8 mouse cellular contexts compared by ENCODE assay signal in genomic region chr3:90231507-90232333, GRCm38 (mm10). TPM values are rescaled to one million over a fixed set of nuclear protein-coding genes. Genes with fewer than 3 reads are reported as not detected.
DNase-seq lines count a peak whose midpoint lies in the region; ATAC-seq and TF ChIP-seq lines count a peak whose summit lies in the region.

Gene Jtb (plus strand): TSS chr3:90231597.

- H3K9me3 ChIP-seq in erythroblast, embryonic 14.5 days (ENCODE audit: control insufficient read depth, low read length), result peaks cover 4% of the 10 kb centered on the region
- H3K9me3 ChIP-seq in heart, embryonic 11.5 days (replicated peaks; ENCODE audit: control insufficient read depth, low read length), result no peaks in the 10 kb centered on the region
- no peaks in the 10 kb centered on the region for H3K9me3 ChIP-seq in kidney, postnatal 0 days (replicated peaks; ENCODE audit: low read length)
- H3K9me3 ChIP-seq in liver, embryonic 11.5 days (ENCODE audit: control insufficient read depth, low read length), result no peaks in the 10 kb centered on the region
- H3K9me3 ChIP-seq in stomach, embryonic 14.5 days (ENCODE audit: control insufficient read depth, low read depth, low read length), result no peaks in the 10 kb centered on the region

- peak within 1 kb of the TSS; percentile 85 for H3K4me2 ChIP-seq in heart, embryonic 11.5 days
- peak within 1 kb of the TSS; percentile 68 for H3K4me2 ChIP-seq in kidney, postnatal 0 days (ENCODE audit: low read length)
- peak within 1 kb of the TSS; percentile 85 for H3K4me2 ChIP-seq in liver, embryonic 11.5 days
- H3K4me2 ChIP-seq in stomach, embryonic 14.5 days (replicated peaks; ENCODE audit: low read depth, low read length), result peak within 1 kb of the TSS; percentile 70

- ATAC-seq in heart, embryonic 11.5 days (replicated peaks; ENCODE audit: insufficient number of reproducible peaks, low FRiP score, low TSS enrichment), result peak; percentile 91
- peak; percentile 97 for ATAC-seq in kidney, postnatal 0 days (replicated peaks; ENCODE audit: low FRiP score, low read depth)
- ATAC-seq in liver, embryonic 11.5 days (replicated peaks; ENCODE audit: low FRiP score), result peak; percentile 97
- ATAC-seq in stomach, embryonic 14.5 days (ENCODE audit: insufficient number of reproducible peaks, insufficient read depth, low FRiP score, low read depth), result peak; percentile 96

- peak; percentile 88 to 89 for DNase-seq in B cell, adult 2 months
- DNase-seq in brain, adult 2 months (ENCODE audit: low read depth, low spot score), result peak; percentile 99
- peak; percentile 97 for DNase-seq in kidney, postnatal 0 days (ENCODE audit: low spot score)
- DNase-seq in liver, embryonic 11.5 days (ENCODE audit: low spot score), result peak; percentile 90
- DNase-seq in naive thymus-derived CD4-positive, alpha-beta T cell, adult 2 months (ENCODE audit: low read depth), result peak; percentile 94

- TF ChIP-seq CTCF in kidney, postnatal 0 days (IDR thresholded peaks at IDR 0.05; ENCODE audit: low read depth), result no peak

- peaks cover 19% of the 10 kb centered on the region for H3K36me3 ChIP-seq in erythroblast, embryonic 14.5 days (ENCODE audit: control insufficient read depth)
- peaks cover 11% of the 10 kb centered on the region for H3K36me3 ChIP-seq in heart, embryonic 11.5 days (ENCODE audit: control insufficient read depth, insufficient read depth, low read length)
- H3K36me3 ChIP-seq in kidney, postnatal 0 days (ENCODE audit: insufficient read depth, low read length), result peaks cover 7% of the 10 kb centered on the region; the same call in 1 of the 2 replicates
- H3K36me3 ChIP-seq in liver, embryonic 11.5 days (ENCODE audit: control insufficient read depth, insufficient read depth, low read length), result peaks cover 7% of the 10 kb centered on the region
- H3K36me3 ChIP-seq in stomach, embryonic 14.5 days (ENCODE audit: control insufficient read depth, insufficient read depth, low read length), result peaks cover 26% of the 10 kb centered on the region

- H3K4me3 ChIP-seq in erythroblast, embryonic 14.5 days (replicated peaks), result peak within 1 kb of the TSS; percentile 81
- H3K4me3 ChIP-seq in heart, embryonic 11.5 days (ENCODE audit: low read depth, low read length), result peak within 1 kb of the TSS; percentile 69
- H3K4me3 ChIP-seq in kidney, postnatal 0 days (replicated peaks; ENCODE audit: low read depth, low read length), result peak within 1 kb of the TSS; percentile 57
- H3K4me3 ChIP-seq in liver, embryonic 11.5 days (ENCODE audit: low read depth, low read length), result peak within 1 kb of the TSS; percentile 78
- H3K4me3 ChIP-seq in stomach, embryonic 14.5 days (ENCODE audit: low read depth, low read length), result peak within 1 kb of the TSS; percentile 60

- WGBS in heart, embryonic 11.5 days (ENCODE audit: insufficient replicate concordance), result under 1% methylated on average over 61 of the region's 61 CpGs
- WGBS in kidney, postnatal 0 days, result under 1% methylated on average over 61 of the region's 61 CpGs
- under 1% methylated on average over 61 of the region's 61 CpGs for WGBS in liver, embryonic 11.5 days
- WGBS in stomach, embryonic 14.5 days, result under 1% methylated on average over 59 of the region's 61 CpGs

- H3K4me1 ChIP-seq in erythroblast, embryonic 14.5 days (ENCODE audit: control insufficient read depth), result peaks cover 22% of the 10 kb centered on the region
- H3K4me1 ChIP-seq in heart, embryonic 11.5 days (ENCODE audit: control insufficient read depth, insufficient read depth, low read length), result 0 out of 2 replicates have a peak, but pooled peaks cover 3% of the 10 kb centered on the region
- no peaks in the 10 kb centered on the region for H3K4me1 ChIP-seq in kidney, postnatal 0 days (replicated peaks; ENCODE audit: insufficient read depth, low read length)
- no peaks in the 10 kb centered on the region for H3K4me1 ChIP-seq in liver, embryonic 11.5 days (replicated peaks; ENCODE audit: control insufficient read depth, insufficient read depth, low read length)
- H3K4me1 ChIP-seq in stomach, embryonic 14.5 days (ENCODE audit: control insufficient read depth, insufficient read depth, low read length), result no peaks in the 10 kb centered on the region

- no peaks in the 10 kb centered on the region; the same call in 1 of the 2 replicates for H3K27me3 ChIP-seq in erythroblast, embryonic 14.5 days (ENCODE audit: control insufficient read depth)
- no peaks in the 10 kb centered on the region for H3K27me3 ChIP-seq in heart, embryonic 11.5 days (ENCODE audit: control insufficient read depth, insufficient read depth, low read length)
- H3K27me3 ChIP-seq in kidney, postnatal 0 days (ENCODE audit: insufficient read depth, low read length), result no peaks in the 10 kb centered on the region
- H3K27me3 ChIP-seq in liver, embryonic 11.5 days (replicated peaks; ENCODE audit: control insufficient read depth, insufficient read depth, low read length), result no peaks in the 10 kb centered on the region
- no peaks in the 10 kb centered on the region for H3K27me3 ChIP-seq in stomach, embryonic 14.5 days (ENCODE audit: control insufficient read depth, insufficient read depth, low read length)

- peak within 1 kb of the TSS; percentile 84 for H3K27ac ChIP-seq in heart, embryonic 11.5 days (ENCODE audit: low read depth, low read length)
- H3K27ac ChIP-seq in kidney, postnatal 0 days, result peak within 1 kb of the TSS; percentile 94
- H3K27ac ChIP-seq in liver, embryonic 11.5 days (ENCODE audit: low read depth, low read length), result peak within 1 kb of the TSS; percentile 92
- H3K27ac ChIP-seq in stomach, embryonic 14.5 days (ENCODE audit: low read length), result peak within 1 kb of the TSS; percentile 85

- H3K9ac ChIP-seq in heart, embryonic 11.5 days (ENCODE audit: low read depth, low read length), result peak within 1 kb of the TSS; percentile 86
- H3K9ac ChIP-seq in kidney, postnatal 0 days (ENCODE audit: low read depth, low read length), result peak within 1 kb of the TSS; percentile 75
- H3K9ac ChIP-seq in liver, embryonic 11.5 days (ENCODE audit: low read depth, low read length), result peak within 1 kb of the TSS; percentile 93
- peak within 1 kb of the TSS; percentile 63 for H3K9ac ChIP-seq in stomach, embryonic 14.5 days (replicated peaks; ENCODE audit: low read depth, low read length)

RNA-seq across cellular contexts. Expression of gene Jtb, which starts in this region (rescaled TPM):
- polyA plus RNA-seq in erythroblast, embryonic 14.5 days (2012), result 3.9 and 4.3 TPM in 2 replicates
- polyA plus RNA-seq in heart, embryonic 11.5 days (2014; fragmentation: Nextera tagmentation; extraction: Ambion mirVana), result 90.7 and 95.8 TPM in 2 replicates
- polyA plus RNA-seq in kidney, postnatal 0 days (2015; fragmentation: Nextera tagmentation; extraction: Ambion mirVana), result 153 and 160 TPM in 2 replicates
- polyA plus RNA-seq in liver, embryonic 11.5 days (2014; fragmentation: Nextera tagmentation; extraction: Ambion mirVana), result 97.8 and 100.0 TPM in 2 replicates
- 112 and 116 TPM in 2 replicates for polyA plus RNA-seq in stomach, embryonic 14.5 days (2014; fragmentation: Nextera tagmentation; extraction: Ambion mirVana)

Comparison
In these comparisons a context has a peak if more than half of its experiments do, and no peak if none do; other contexts are left out.
1. Peak in every context shown above with its lines: DNase-seq, ATAC-seq, H3K4me3 ChIP-seq and H3K27ac ChIP-seq.
2. RNA of gene Jtb (polyA plus RNA-seq): 153 to 160 TPM in kidney, postnatal 0 days, 112 to 116 TPM in stomach, embryonic 14.5 days, 97.8 to 100.0 TPM in liver, embryonic 11.5 days and 90.7 to 95.8 TPM in heart, embryonic 11.5 days; 3.9 to 4.3 TPM in erythroblast, embryonic 14.5 days; every median in the first group is over 10 times any median in the second.